Mouse (Mus musculus) c-Kit-positive CD71-negative TER-119-negative erythroid progenitor cells, embryonic 14.5 days (primary cell): Measurements from ENCODE around the gene Fcgr2b.
"Not testable (repeated sequence)": the region's sequence is repeated elsewhere in the genome, so short reads cannot be mapped to it uniquely, and the experiment has no call there.

Experiments
- DNase-seq: peaks from one replicate; pipeline ENCODE4 v3.0.0-alpha.2; 2013; ENCODE audit warnings: low read depth

Fcgr2b gene

GRCm38 (mm10) chr1:170975751-170976161, 591 bp downstream of the Fcgr2b start:
- no peak for DNase-seq

DNA sequence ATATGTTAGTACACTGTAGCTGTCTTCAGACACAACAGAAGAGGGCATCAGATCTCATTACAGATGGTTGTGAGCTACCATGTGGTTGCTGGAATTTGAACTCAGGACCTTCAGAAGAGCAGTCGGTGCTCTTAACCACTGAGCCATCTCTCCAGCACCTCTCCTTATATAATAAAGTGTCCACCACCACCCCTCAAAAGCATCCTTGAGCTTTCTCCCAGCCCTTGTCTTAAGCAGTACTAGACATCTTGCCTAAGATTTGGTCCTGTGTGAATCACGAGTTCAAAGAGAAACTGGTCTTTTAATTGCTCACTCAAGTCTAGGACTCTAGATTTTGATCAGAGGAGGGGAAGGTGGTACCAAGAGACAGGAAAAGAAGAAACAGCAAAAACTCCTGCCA, 997 bp downstream of the Fcgr2b start:
- DNase-seq = not testable (repeated sequence)

GRCm38 (mm10) chr1:170974736-170975135, 1.6 kb downstream of the Fcgr2b start:
- no peak for DNase-seq

DNA sequence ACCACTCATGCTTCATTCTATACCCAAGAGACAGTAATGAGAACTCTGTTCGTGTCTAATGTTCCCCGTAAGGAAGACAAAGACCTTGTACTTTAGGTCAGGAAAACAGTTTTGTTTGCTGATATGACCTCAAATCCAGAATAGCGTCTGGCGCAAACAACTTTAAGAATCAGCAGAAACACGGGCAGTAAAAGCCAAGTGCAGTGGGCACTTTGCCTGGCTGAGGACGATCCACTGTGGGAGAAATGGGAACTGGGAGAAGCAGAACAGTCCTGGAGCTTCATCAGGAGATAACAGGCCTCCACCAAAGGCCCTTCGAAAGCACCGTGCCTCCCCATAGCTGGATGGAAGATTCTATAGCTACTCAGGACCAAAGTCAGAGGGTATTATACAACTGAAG, 2.2 kb downstream of the Fcgr2b start:
- no peak for DNase-seq

DNA sequence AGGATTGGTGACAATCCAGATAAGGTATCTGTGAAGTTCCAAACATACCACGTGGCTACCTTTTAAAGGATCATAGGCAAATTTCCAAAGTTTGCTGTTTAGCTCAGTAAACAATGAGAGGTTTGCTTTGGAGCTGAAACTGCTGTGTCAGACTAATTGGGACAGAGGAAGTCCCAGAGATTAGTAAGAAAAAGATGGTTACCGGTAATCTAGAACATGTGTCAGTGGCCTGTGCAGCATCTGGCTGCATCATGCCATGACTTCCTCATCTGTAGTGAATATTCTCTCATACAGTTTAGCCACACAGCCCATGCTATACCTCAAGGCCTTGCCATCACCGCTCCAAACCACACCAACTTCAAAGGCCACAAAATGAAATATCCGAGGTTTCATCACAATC, 3.4 kb downstream of the Fcgr2b start:
- DNase-seq = no peak

- no peak for DNase-seq
These were observed 3.9 kb downstream of the Fcgr2b start for GRCm38 (mm10) chr1:170972494-170972893.

- no peak for DNase-seq
These were observed 7.8 kb downstream of the Fcgr2b start for GRCm38 (mm10) chr1:170968576-170968975.

- no peak for DNase-seq
These were observed 8.8 kb downstream of the Fcgr2b start for GRCm38 (mm10) chr1:170967581-170967980.

DNA sequence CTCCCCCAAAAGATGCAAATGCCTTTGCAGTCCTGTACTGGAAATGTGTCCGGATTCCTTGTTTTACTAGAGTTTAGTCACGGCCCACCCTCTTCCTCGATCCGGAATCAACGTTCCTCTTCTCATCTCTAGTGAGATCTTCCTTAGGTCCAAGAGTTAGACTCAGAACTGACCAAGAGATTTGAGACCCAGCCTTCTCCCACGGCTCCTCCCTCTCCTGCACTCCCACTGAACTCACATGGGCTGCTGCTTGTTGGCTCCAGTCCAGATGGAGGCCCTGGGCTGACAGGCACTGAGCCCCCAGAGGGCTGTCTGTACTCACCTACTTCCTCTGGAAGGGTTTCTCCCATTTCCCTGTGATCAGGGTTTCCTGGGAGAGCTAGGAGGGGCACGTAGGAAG, 13.3 kb downstream of the Fcgr2b start:
- no peak for DNase-seq

DNA sequence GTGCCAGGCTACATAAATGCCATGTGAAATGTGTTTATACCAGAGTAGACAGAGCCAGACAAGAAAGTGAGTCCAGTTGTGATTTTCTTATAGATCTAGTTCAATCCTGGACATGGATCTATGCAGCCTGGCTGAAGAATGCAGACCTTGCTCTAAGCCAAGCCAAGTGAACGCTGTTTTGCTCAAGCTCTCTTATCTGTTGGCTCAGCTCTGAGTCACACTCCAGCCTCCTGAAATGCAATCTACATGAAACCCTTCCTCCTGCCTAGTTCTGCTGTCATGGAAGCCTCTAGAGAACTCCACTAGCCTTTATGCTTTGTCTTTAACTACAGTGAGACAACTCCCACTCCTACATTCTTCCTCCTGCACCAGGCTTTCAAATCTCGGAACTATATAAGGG, 14.0 kb downstream of the Fcgr2b start:
- DNase-seq = no peak

- no peak for DNase-seq
These were observed 15.2 kb downstream of the Fcgr2b start for GRCm38 (mm10) chr1:170961101-170961500.

- DNase-seq = no peak
These were observed 16.6 kb downstream of the Fcgr2b start for GRCm38 (mm10) chr1:170959791-170960190.

DNA sequence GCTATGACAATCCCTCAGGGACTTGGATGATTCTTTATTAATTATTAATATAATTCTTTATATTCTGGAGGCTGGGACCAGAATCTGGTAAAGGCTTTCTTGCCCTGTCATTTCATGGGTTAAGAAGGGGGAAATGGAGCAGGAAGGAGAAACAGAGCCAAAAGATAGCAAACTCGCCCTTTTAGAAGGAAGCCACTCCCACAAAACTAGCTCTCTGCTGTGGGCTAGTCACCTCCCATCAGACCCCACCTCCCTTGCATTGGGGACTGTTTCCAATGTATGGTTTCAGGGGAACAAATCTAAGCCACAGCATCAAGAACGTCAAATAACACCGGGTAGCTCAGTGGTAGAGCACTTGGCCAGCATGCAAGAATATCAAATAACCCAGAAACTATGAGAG, 18.1 kb downstream of the Fcgr2b start:
- DNase-seq = no peak

DNA sequence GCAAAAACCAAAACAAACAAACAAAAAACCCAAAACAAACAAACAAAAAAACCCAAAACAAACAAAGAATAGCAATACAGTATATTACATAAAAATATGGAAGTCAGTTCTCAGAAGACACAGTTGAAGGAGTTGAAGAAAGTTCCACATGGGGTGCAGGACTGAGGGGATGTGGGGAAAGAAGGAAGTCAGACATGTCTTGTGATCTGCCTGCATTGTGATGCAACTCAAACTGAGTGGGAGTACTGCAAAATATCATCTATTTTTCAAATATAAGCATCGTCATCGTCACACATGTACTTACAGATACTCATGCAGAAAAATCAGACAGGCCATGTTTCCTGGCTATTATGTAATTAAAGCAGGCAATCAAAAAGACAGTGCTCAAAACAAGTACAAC, 23.2 kb downstream of the Fcgr2b start:
- DNase-seq = no peak

GRCm38 (mm10) chr1:170950772-170951171, 25.6 kb downstream of the Fcgr2b start:
- no peak for DNase-seq

DNA sequence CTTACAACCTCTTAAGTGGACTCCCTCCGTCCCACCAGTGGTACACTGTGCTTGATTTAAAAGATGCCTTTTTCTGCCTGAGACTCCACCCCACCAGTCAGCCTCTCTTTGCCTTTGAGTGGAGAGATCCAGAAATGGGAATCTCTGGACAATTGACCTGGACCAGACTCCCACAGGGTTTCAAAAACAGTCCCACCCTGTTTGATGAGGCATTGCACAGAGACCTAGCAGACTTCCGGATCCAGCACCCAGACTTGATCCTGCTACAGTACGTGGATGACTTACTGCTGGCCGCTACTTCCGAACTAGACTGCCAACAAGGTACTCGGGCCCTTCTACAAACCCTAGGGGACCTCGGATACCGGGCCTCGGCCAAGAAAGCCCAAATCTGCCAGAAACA, 31.4 kb downstream of the Fcgr2b start:
- DNase-seq = not testable (repeated sequence)

DNA sequence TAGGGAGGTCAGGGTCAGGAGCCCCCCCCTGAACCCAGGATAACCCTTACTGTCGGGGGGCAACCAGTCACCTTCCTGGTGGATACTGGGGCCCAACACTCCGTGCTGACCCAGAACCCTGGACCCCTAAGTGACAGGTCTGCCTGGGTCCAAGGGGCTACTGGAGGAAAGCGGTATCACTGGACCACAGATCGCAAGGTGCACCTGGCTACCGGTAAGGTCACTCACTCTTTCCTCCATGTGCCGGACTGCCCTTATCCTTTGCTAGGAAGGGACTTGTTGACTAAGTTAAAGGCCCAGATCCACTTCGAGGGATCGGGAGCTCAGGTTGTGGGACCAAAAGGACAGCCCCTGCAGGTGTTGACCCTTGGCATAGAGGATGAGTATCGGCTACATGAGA, 32.2 kb downstream of the Fcgr2b start:
- DNase-seq = not testable (repeated sequence)

DNA sequence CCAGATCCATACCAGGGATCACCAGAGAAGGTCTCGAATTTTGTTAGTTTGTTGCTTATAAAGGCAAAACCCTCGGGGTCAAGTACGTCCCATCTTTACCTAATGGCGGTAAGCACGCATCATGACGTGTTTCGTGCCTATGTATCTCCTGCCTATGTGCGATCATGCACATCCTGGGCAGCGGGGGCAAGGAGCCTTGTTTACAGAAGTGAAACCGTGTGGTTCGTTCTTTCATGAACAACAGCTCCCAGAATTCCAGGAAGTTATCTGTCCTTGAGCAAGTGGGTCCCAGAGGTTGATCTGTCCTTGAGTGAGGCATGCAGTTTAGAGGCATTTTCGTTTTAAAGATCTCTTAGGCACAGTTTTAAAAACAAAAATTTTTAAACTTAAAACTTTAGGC, 37.1 kb downstream of the Fcgr2b start:
- no peak for DNase-seq

GRCm38 (mm10) chr1:170934383-170934782, 42.0 kb downstream of the Fcgr2b start:
- DNase-seq = no peak

DNA sequence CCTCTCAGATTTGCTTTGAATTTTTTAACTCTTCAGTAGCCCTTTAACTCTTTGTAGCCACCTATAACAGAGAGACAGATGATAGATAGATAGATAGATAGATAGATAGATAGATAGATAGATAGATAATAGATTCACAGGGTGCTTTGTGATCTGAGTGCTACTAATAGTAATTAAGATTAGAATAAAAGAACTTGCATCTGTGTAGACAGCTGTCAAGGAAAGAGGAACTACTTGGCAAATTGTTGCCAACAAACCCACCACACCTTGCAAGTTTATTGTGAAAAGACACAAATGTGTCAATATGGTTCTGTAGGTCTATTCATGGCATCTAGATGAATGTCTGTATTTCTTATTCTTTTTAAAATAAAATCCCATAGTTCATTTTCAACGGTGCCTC, 42.4 kb downstream of the Fcgr2b start:
- DNase-seq = no peak

- DNase-seq = no peak
These were observed 42.9 kb downstream of the Fcgr2b start for GRCm38 (mm10) chr1:170933386-170933920.

DNA sequence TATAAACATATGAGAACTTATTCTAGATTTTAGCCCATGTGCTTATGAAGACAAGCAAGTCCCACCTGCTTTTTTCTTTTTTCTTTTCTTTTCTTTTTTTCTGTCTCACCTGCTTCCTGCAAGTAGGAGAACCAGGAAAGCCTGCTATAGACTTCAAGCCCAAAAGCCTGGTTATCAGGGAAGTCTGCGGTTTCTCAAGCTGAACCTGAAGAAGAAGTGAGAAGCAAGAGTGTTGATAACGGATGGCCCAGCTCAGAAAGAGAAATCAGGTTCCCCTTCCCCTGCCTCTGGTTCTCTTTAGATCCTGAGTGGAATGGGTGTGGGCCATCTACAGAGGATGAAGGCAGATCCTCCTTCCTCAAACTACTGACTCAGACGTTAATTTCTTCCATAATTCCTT, 44.3 kb downstream of the Fcgr2b start:
- no peak for DNase-seq

DNA sequence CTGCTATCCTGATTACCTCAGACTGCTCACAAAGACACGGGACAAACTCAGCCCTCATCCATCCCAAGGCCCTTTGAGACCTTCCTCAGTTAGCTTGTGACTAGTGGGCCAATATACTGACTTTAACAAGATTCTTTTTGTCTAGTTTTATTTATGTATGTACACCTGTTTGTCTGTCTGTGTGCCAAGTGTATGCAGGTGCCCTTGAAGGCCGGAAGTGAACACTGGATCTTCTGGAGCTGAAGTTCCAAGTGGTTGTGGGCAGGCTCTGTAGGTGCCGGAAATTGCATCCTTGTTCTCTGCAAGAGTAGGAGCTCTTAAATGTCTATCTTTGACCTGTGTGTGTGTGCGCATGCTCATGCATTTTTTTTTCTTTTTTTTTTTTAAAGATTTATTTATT, 47.1 kb downstream of the Fcgr2b start:
- no peak for DNase-seq

- no peak for DNase-seq
These were observed 47.9 kb downstream of the Fcgr2b start for GRCm38 (mm10) chr1:170928467-170928866.

- no peak for DNase-seq
These were observed 49.0 kb downstream of the Fcgr2b start, which contains the start of gene Fcrla for GRCm38 (mm10) chr1:170927378-170927777. Fcrla (minus strand) TSS chr1:170927583.
